Mouse (Mus musculus) layer of hippocampus, adult 2 months (tissue): Measurements from ENCODE around the gene Zbtb16. TPM values are rescaled to one million over a fixed set of nuclear protein-coding genes. Genes with fewer than 3 reads are reported as not detected.
A peak's percentile ranks its signal among the peaks of the same experiment; 100 is the strongest.

Experiments
- DNase-seq, 2 experiments: peaks; one replicate each; pipeline ENCODE4 v3.0.0; 2022; ENCODE audit warnings: low spot score in 2 of 2
- H3K27ac ChIP-seq: fragments of 200-600 bp; 2 replicates; pipeline ENCODE4 v1.8.1; 2022
- H3K4me3 ChIP-seq: fragments of 200-600 bp; 2 replicates; pipeline ENCODE4 v1.8.1; 2022; ENCODE audit warnings: mild to moderate bottlenecking
- CTCF ChIP-seq: fragments of 200-600 bp; conservative IDR thresholded peaks from 2 replicates; pipeline ENCODE4 v1.8.1; 2022; ENCODE audit warnings: antibody characterized with exemption, mild to moderate bottlenecking, moderate library complexity
- total RNA-seq, 2 experiments: library from RNA; stranded (reverse); gene quantifications; 2 replicates each; pipeline ENCODE4 v1.2.3; 2021

Zbtb16 gene
- total RNA-seq, 2 experiments from 2014 or later = 143 to 149 TPM

- TF ChIP-seq CTCF = no peak
- Histone ChIP-seq H3K27ac (peak overlapping the region; percentile 88), H3K4me3 (no peak overlapping the region)
- no peak for DNase-seq
Measured at GRCm38 (mm10) chr9:48669672-48670071, 166.3 kb downstream of the Zbtb16 start.

DNA sequence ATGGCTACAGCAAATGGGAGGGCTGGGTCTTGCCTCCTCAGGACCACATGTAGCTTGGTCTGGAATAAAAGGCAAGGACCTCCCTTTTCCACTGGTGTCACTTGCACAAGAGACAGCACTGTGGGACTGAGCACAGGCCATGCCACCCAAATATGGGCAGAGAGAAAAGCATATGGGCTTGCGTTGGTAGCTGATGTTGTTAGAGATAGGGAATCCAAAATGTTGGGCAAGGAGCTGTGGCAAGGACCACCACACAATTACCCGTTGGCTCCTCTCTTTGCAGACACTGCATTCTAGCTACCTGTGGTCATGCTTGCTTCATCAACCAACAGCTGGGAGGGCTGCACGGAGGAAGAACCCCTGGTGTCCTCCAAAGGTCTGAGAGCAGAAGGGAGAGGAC, 169.3 kb downstream of the Zbtb16 start:
- no peak for DNase-seq
- no peak for TF ChIP-seq CTCF
- Histone ChIP-seq H3K4me3 (no peak overlapping the region), H3K27ac (peak overlapping the region; percentile 32; the same call in 1 of the 2 replicates)

DNA sequence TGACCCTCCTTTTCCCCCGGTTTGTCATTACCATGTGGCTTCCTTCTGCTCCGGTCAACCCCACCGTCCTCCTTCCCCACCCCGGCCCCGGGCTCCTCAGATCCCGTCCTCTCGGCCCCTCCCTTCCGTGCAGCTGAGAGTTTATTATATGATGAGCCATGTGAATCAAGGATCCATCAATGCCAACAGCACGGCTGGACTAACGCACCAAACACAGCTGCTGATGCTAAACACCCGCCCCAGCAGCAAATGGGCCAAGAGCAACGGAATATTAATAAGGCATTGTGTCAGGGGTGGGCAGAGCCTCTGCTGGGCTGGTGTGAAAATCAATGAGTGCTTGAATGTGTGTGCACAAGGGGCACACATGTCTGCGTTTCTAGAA, 173.0 kb downstream of the Zbtb16 start:
- no peak for TF ChIP-seq CTCF
- Histone ChIP-seq H3K4me3 (no peak overlapping the region; the same call in 1 of the 2 replicates), H3K27ac (peak overlapping the region; percentile 79)
- DNase-seq = no peak

- peak; percentile 71 for TF ChIP-seq CTCF
- Histone ChIP-seq H3K4me3 (no peak overlapping the region; the same call in 1 of the 2 replicates), H3K27ac (peak overlapping the region; percentile 79)
- no peak for DNase-seq
Measured at GRCm38 (mm10) chr9:48662361-48663051, 173.5 kb downstream of the Zbtb16 start.

DNA sequence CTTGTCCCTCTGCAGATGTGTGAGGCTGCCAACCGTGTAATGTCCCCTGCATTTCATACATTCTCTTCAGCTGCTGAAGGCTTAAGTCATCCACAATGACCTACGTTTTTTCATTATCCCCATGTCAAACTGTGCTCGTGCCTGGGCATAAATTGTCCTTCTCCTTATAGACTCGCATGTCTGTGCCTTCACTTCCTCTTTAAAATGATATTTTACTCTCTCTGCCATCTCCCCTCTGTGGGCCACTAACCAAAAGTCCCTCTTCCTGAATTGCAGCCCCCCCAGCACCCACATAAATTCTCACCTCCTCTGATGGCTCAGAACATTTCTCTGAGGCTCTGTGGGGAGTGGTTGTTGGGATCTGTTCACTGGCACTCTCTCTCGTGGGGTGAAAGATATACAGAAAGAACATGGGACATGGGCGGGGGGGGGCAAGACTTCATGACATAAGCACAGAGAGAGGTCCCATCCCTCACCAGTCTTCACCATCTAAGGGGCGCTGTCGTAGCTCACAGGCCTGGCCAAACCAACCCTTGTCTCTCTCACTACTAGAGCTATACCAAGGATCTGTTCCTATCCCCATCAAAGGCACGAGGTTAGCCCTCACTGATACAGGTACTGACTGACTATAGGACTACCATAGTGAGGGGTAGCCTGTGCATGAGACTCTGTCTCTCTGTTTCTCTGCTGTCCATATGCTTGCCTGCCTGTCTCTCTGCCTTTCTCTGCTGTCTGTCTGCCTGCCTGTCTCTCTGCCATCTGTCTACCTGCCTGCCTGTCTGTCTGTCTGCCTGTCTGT, 174.6 kb downstream of the Zbtb16 start:
- no peak overlapping the region for H3K27ac ChIP-seq
- H3K4me3 ChIP-seq = no peak overlapping the region
- DNase-seq = no peak
- no peak for TF ChIP-seq CTCF

DNA sequence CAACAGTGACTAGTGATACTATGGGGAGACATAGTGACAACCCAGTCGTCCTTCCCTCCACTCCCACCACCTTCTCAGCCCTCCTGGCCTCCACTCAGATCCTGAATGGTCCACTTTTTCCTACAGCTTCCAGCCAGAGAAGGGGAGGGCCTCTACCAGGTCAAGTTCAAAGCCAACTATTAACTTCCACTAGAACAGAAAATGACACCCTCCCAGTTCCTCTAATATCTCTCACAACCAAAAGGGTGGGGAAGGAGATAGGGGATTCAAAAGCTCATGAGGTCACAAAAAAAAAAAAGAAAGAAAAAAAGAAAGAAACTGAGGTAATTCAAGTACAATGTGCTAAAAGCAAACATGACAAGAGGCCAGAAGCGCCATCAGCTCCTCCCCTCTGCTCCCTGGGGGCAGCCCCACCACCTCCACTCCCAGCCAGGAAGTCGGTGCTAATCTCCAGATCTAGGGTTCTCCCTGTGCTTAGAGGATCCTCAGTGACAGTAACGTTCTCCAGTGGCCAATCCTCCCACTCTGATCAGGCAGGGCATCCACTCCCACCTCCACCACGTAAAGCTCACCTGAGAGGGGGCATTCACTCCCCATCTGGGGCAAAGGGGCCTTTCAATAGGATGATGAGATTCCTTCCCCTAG, 180.4 kb downstream of the Zbtb16 start:
- Histone ChIP-seq H3K4me3 (no peak overlapping the region), H3K27ac (peak overlapping the region; percentile 43; the same call in 1 of the 2 replicates)
- no peak for DNase-seq
- no peak for TF ChIP-seq CTCF

GRCm38 (mm10) chr9:48654730-48655129, 181.3 kb downstream of the Zbtb16 start:
- TF ChIP-seq CTCF = no peak
- no peak overlapping the region for H3K4me3 ChIP-seq
- DNase-seq = no peak
- H3K27ac ChIP-seq = peak overlapping the region; percentile 43; the same call in 1 of the 2 replicates

- TF ChIP-seq CTCF = no peak
- Histone ChIP-seq H3K4me3 (no peak overlapping the region), H3K27ac (peak overlapping the region; percentile 46; the same call in 1 of the 2 replicates)
- DNase-seq = no peak
Measured at GRCm38 (mm10) chr9:48653399-48654070, 182.5 kb downstream of the Zbtb16 start.

DNA sequence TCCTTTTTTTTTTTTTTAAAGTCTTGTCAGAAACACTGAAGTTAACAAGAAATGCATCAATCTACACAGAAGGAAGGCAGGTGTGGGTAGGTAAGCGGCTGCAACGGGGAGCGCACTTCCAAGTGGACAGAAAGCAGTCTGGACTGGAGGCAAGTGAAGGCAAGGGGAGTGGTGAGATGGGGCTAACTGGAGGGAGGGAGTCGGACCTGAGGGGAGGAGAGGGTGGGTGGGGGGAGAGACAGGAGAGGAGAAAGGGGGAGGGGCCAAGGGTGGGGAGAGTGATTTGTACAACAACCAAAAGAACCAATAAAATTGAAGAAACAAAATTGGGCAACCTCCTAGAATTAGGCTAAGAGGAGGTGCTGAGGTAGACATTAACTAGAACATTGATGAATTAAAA, 184.0 kb downstream of the Zbtb16 start:
- no peak for DNase-seq
- H3K4me3 ChIP-seq = no peak overlapping the region
- no peak for TF ChIP-seq CTCF
- no peak overlapping the region; the same call in 1 of the 2 replicates for H3K27ac ChIP-seq

- no peak for TF ChIP-seq CTCF
- no peak for DNase-seq
- Histone ChIP-seq H3K4me3 (no peak overlapping the region), H3K27ac (peak overlapping the region; percentile 39; the same call in 1 of the 2 replicates)
Measured at GRCm38 (mm10) chr9:48650846-48651245, 185.2 kb downstream of the Zbtb16 start.

- no peak for DNase-seq
- Histone ChIP-seq H3K4me3 (no peak overlapping the region), H3K27ac (peak overlapping the region; percentile 83; the same call in 1 of the 2 replicates)
Measured at GRCm38 (mm10) chr9:48649851-48650685, 186.0 kb downstream of the Zbtb16 start.

More at GRCm38 (mm10) chr9:48649851-48650685, 186.0 kb downstream of the Zbtb16 start:
- 0 out of 2 replicates have a peak, but pooled peaks have one; percentile 2 for TF ChIP-seq CTCF
